Comparison of ENCODE assay signal across 24 mouse cellular contexts in the genomic region with DNA sequence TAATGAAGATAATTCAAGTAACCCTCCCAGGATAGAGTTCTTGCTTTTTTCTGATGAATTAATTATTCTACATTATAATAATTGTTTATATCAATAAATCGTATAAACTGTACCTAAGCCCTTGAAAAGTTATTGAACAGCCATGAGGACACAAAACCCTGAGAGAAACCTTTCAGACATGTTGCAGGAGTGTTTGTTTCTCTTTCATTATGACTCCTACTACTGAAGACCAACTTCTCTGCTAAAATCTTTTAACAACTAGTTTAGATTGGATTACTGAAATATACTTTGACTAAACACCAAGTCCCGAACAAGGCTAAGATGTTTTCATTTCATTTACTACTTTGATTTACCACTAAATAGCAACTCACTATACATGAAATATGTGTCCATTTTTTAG.
"Had no signal": no experiment of that assay in that cellular context is flagged by ENCODE, and none has a peak within 500 bp of the region (broad histone marks: within the 10 kb centered on the region; RNA-seq: fewer than 3 reads in every experiment).

No protein-coding gene starts in this region.

- ATAC-seq: hindbrain, postnatal 0 days; intestine, embryonic 16.5 days had no signal

- H3K9me3 ChIP-seq: heart, embryonic 12.5 days; hindbrain, embryonic 13.5 days; hindbrain, embryonic 15.5 days; limb, embryonic 10.5 days; limb, embryonic 12.5 days; liver, embryonic 13.5 days; liver, embryonic 15.5 days had no signal

- H3K4me2 ChIP-seq: heart, embryonic 12.5 days; hindbrain, embryonic 13.5 days; hindbrain, embryonic 15.5 days; limb, embryonic 12.5 days; liver, embryonic 11.5 days; liver, embryonic 13.5 days; liver, embryonic 15.5 days had no signal

- H3K27me3 ChIP-seq: heart, embryonic 12.5 days; hindbrain, embryonic 13.5 days; hindbrain, embryonic 15.5 days; limb, embryonic 12.5 days; liver, embryonic 13.5 days; liver, embryonic 15.5 days had no signal

- H3K27ac ChIP-seq: heart, adult 2 months; hindbrain, embryonic 13.5 days; hindbrain, embryonic 15.5 days; hindbrain, postnatal 0 days; layer of hippocampus, adult 2 months; left cerebral cortex, adult 2 months; limb, embryonic 10.5 days; limb, embryonic 12.5 days; liver, embryonic 13.5 days; liver, embryonic 15.5 days had no signal

- DNase-seq: gastrocnemius, postnatal 14 days; gastrocnemius, postnatal 36 days; heart, adult 11 months; heart, adult 2 months; heart, postnatal 10 days; heart, postnatal 36 days; kidney, adult 18-20 months; kidney, adult 8-10 months; kidney, postnatal 10 days; kidney, postnatal 25 days; kidney, postnatal 4 days; liver; liver, embryonic 13.5 days had no signal

- H3K9ac ChIP-seq: heart, embryonic 12.5 days; hindbrain, embryonic 13.5 days; hindbrain, embryonic 15.5 days; limb, embryonic 12.5 days; liver, embryonic 13.5 days; liver, embryonic 15.5 days had no signal

- H3K4me1 ChIP-seq: heart, embryonic 12.5 days; hindbrain, embryonic 13.5 days; hindbrain, embryonic 15.5 days; limb, embryonic 10.5 days; limb, embryonic 12.5 days had no signal

- H3K4me3 ChIP-seq: heart, adult 2 months; heart, embryonic 12.5 days; hindbrain, embryonic 13.5 days; hindbrain, embryonic 15.5 days; layer of hippocampus, adult 2 months; left cerebral cortex, adult 2 months; limb, embryonic 10.5 days; limb, embryonic 12.5 days; liver, embryonic 13.5 days; liver, embryonic 15.5 days had no signal
